Mouse (Mus musculus) limb, embryonic 11.5 days (tissue): Measurements from ENCODE around the gene Tdrd12. TPM values are rescaled to one million over a fixed set of nuclear protein-coding genes. Genes with fewer than 3 reads are reported as not detected.
"Not testable (repeated sequence)": the region's sequence is repeated elsewhere in the genome, so short reads cannot be mapped to it uniquely, and the experiment has no call there.

ENCODE experiments used
- ATAC-seq: fragments of 200-750 bp; cut with Nextera tagmentation; 2 replicates; pipeline ENCODE4 v1.8.0; 2017; ENCODE audit warnings: low read depth; ENCODE audit not compliant: insufficient number of reproducible peaks, low FRiP score, low TSS enrichment
- DNase-seq: peaks from one replicate; pipeline ENCODE4 v3.0.0-alpha.2; 2015; ENCODE audit warnings: low spot score
- H3K27ac ChIP-seq: fragments of 300-500 bp; sonication (generic); replicated peaks from 2 replicates; pipeline ENCODE4 v1.5.1; 2014; ENCODE audit warnings: low read depth, mild to moderate bottlenecking, low read length
- H3K27me3 ChIP-seq: fragments of 300-500 bp; sonication (generic); 2 replicates; pipeline ENCODE4 v1.6.1; 2014; ENCODE audit warnings: mild to moderate bottlenecking, low read length, mixed read lengths; ENCODE audit not compliant: control insufficient read depth, insufficient read depth
- H3K36me3 ChIP-seq: fragments of 300-500 bp; sonication (generic); 2 replicates; pipeline ENCODE4 v1.6.1; 2014; ENCODE audit warnings: mild to moderate bottlenecking, low read length, moderate library complexity, mixed read lengths; ENCODE audit not compliant: control insufficient read depth, insufficient read depth
- H3K4me1 ChIP-seq: fragments of 300-500 bp; sonication (generic); 2 replicates; pipeline ENCODE4 v1.6.1; 2014; ENCODE audit warnings: low read length, mixed read lengths; ENCODE audit not compliant: control insufficient read depth, insufficient read depth
- H3K4me2 ChIP-seq: fragments of 300-500 bp; sonication (generic); 2 replicates; pipeline ENCODE4 v1.6.1; 2014; ENCODE audit warnings: low read depth, mild to moderate bottlenecking, moderate library complexity; ENCODE audit not compliant: severe bottlenecking
- H3K4me3 ChIP-seq: fragments of 300-500 bp; sonication (generic); 2 replicates; pipeline ENCODE4 v1.5.1; 2014; ENCODE audit warnings: low read depth, low read length
- H3K9ac ChIP-seq: fragments of 300-500 bp; sonication (generic); 2 replicates; pipeline ENCODE4 v1.6.1; 2014; ENCODE audit warnings: mild to moderate bottlenecking, low read length
- H3K9me3 ChIP-seq: fragments of 300-500 bp; sonication (generic); 2 replicates; pipeline ENCODE4 v1.6.1; 2016; ENCODE audit warnings: low read length; ENCODE audit not compliant: control insufficient read depth
- WGBS: fragments of 180-500 bp; shearing (Covaris S2); extraction: QIAGEN DNeasy Blood & Tissue Kit; methylation state at CpG from one replicate; pipeline ENCODE4 v1.1.7; 2014; 5-methylcytosine and 5-hydroxymethylcytosine counted together
- polyA plus RNA-seq: library from polyadenylated mRNA; unstranded; fragments of >200 nt; fragmentation: Nextera tagmentation; extraction: Ambion mirVana; gene quantifications from 2 replicates; pipeline ENCODE4 v1.2.1, GENCODE M21; 2014

The Tdrd12 gene
- polyA plus RNA-seq, 1 experiment from 2014 or later, result not detected

GRCm38 (mm10) chr7:35545881-35546280, 8.3 kb upstream of the Tdrd12 start:
- H3K4me1 ChIP-seq, result no peaks in the 10 kb centered on the region
- H3K4me3 ChIP-seq, result no peak overlapping the region
- 30% methylated on average over 4 of the region's 4 CpGs for WGBS
- 0 out of 2 replicates have a peak, but pooled peaks have one; percentile 21 for ATAC-seq
- no peaks in the 10 kb centered on the region for H3K36me3 ChIP-seq
- H3K4me2 ChIP-seq, result no peak overlapping the region
- H3K9me3 ChIP-seq, result no peaks in the 10 kb centered on the region
- H3K9ac ChIP-seq, result no peak overlapping the region
- peak; percentile 71 for DNase-seq
- no peaks in the 10 kb centered on the region for H3K27me3 ChIP-seq
- no peak overlapping the region for H3K27ac ChIP-seq

GRCm38 (mm10) chr7:35535750-35536512, 1.6 kb downstream of the Tdrd12 start:
- no peak overlapping the region for H3K27ac ChIP-seq
- H3K4me3 ChIP-seq, result no peak overlapping the region
- no peak for DNase-seq
- no peaks in the 10 kb centered on the region for H3K9me3 ChIP-seq
- no peaks in the 10 kb centered on the region for H3K27me3 ChIP-seq
- 75% methylated on average over 12 of the region's 12 CpGs for WGBS
- no peak overlapping the region for H3K9ac ChIP-seq
- no peaks in the 10 kb centered on the region for H3K36me3 ChIP-seq
- no peak for ATAC-seq
- no peaks in the 10 kb centered on the region for H3K4me1 ChIP-seq
- no peak overlapping the region for H3K4me2 ChIP-seq

GRCm38 (mm10) chr7:35530544-35530943, 7.0 kb downstream of the Tdrd12 start:
- not testable (repeated sequence) for H3K4me1 ChIP-seq, H3K36me3 ChIP-seq, DNase-seq, H3K9ac ChIP-seq, H3K27me3 ChIP-seq, H3K4me2 ChIP-seq, ATAC-seq, H3K27ac ChIP-seq, H3K4me3 ChIP-seq, H3K9me3 ChIP-seq
- 74% methylated on average over 1 of the region's 1 CpGs for WGBS

GRCm38 (mm10) chr7:35530026-35530425, 7.5 kb downstream of the Tdrd12 start:
- WGBS, result 80% methylated on average over 3 of the region's 3 CpGs
- ATAC-seq, result no peak
- Histone ChIP-seq H3K27ac (no peak overlapping the region), H3K9ac (no peak overlapping the region), H3K27me3 (no peaks in the 10 kb centered on the region), H3K4me3 (no peak overlapping the region), H3K4me1 (no peaks in the 10 kb centered on the region), H3K9me3 (no peaks in the 10 kb centered on the region), H3K4me2 (no peak overlapping the region), H3K36me3 (no peaks in the 10 kb centered on the region)
- no peak for DNase-seq

- H3K36me3 ChIP-seq, result no peaks in the 10 kb centered on the region
- H3K9me3 ChIP-seq, result no peaks in the 10 kb centered on the region
- no peaks in the 10 kb centered on the region for H3K27me3 ChIP-seq
- DNase-seq, result no peak
- WGBS, result 78% methylated on average over 2 of the region's 2 CpGs
- no peaks in the 10 kb centered on the region for H3K4me1 ChIP-seq
- H3K27ac ChIP-seq, result no peak overlapping the region
- H3K4me3 ChIP-seq, result no peak overlapping the region
- H3K4me2 ChIP-seq, result no peak overlapping the region
- H3K9ac ChIP-seq, result no peak overlapping the region
- no peak for ATAC-seq
Observed at GRCm38 (mm10) chr7:35526795-35527194, 10.8 kb downstream of the Tdrd12 start.

- no peak overlapping the region for H3K4me2 ChIP-seq
Observed at GRCm38 (mm10) chr7:35501995-35502394, 35.5 kb downstream of the Tdrd12 start.

GRCm38 (mm10) chr7:35497516-35497915, 40.0 kb downstream of the Tdrd12 start:
- H3K4me2 ChIP-seq, result no peak overlapping the region
- WGBS, result 92% methylated on average over 2 of the region's 2 CpGs
- no peak for ATAC-seq
- H3K9ac ChIP-seq, result no peak overlapping the region
- H3K9me3 ChIP-seq, result no peaks in the 10 kb centered on the region
- H3K27ac ChIP-seq, result no peak overlapping the region
- no peaks in the 10 kb centered on the region for H3K27me3 ChIP-seq
- no peaks in the 10 kb centered on the region for H3K4me1 ChIP-seq
- no peak for DNase-seq
- H3K36me3 ChIP-seq, result no peaks in the 10 kb centered on the region
- no peak overlapping the region for H3K4me3 ChIP-seq

More at GRCm38 (mm10) chr7:35501995-35502394, 35.5 kb downstream of the Tdrd12 start:
- no peaks in the 10 kb centered on the region for H3K36me3 ChIP-seq
- WGBS, result 25% methylated on average over 4 of the region's 4 CpGs
- ATAC-seq, result no peak
- no peak overlapping the region for H3K4me3 ChIP-seq
- peak; percentile 45 for DNase-seq
- no peaks in the 10 kb centered on the region for H3K4me1 ChIP-seq
- no peak overlapping the region for H3K9ac ChIP-seq
- H3K27me3 ChIP-seq, result no peaks in the 10 kb centered on the region
- no peaks in the 10 kb centered on the region for H3K9me3 ChIP-seq
- no peak overlapping the region for H3K27ac ChIP-seq

GRCm38 (mm10) chr7:35491005-35491404, 46.5 kb downstream of the Tdrd12 start:
- DNase-seq (no peak), ATAC-seq (no peak)
- Histone ChIP-seq H3K4me2 (no peak overlapping the region), H3K9me3 (no peaks in the 10 kb centered on the region), H3K9ac (no peak overlapping the region), H3K4me3 (no peak overlapping the region), H3K27ac (no peak overlapping the region), H3K36me3 (no peaks in the 10 kb centered on the region), H3K4me1 (no peaks in the 10 kb centered on the region), H3K27me3 (no peaks in the 10 kb centered on the region)
- WGBS, result 86% methylated on average over 1 of the region's 1 CpGs

GRCm38 (mm10) chr7:35490186-35490585, 47.4 kb downstream of the Tdrd12 start:
- 94% methylated on average over 2 of the region's 2 CpGs for WGBS
- Histone ChIP-seq H3K9me3 (no peaks in the 10 kb centered on the region), H3K9ac (no peak overlapping the region), H3K36me3 (no peaks in the 10 kb centered on the region), H3K4me2 (no peak overlapping the region), H3K4me3 (no peak overlapping the region), H3K27ac (no peak overlapping the region), H3K4me1 (no peaks in the 10 kb centered on the region), H3K27me3 (no peaks in the 10 kb centered on the region)
- ATAC-seq, result no peak
- no peak for DNase-seq
